Mouse (Mus musculus) WW6 (cell line): ENCODE measurements at regions not wholly inside any gene's neighbourhood (a gene's known extent, or its start where the extent isn't known, plus 50 kb on each side); places are given as distances from the start of the nearest gene placed in this dataset.

ENCODE experiments used
- DNase-seq: peaks from one replicate; pipeline ENCODE4 v3.0.0-alpha.2; 2013; ENCODE audit warnings: low read depth, low spot score

DNA sequence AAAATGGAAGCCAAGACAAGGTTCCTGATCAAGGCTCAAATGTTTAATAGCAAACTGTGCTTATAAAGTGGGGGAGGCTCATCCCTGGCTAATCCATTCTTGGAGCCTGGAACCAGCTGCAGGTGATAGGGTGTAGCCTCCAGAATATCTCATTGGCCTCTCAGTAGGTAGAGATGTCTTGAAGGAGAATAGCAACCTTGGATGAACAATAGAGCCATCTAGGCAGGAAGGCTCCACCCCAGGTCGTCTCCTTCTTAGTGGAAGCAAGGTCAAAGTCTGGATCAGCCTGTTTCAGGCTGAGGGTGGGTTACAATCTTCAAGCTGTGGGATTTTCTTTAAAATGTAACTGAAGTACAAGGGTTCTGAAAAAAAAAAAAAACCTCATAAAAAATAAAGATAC is 63.9 kb upstream of the Esp8 start:
- DNase-seq, result peak; percentile 26

DNA sequence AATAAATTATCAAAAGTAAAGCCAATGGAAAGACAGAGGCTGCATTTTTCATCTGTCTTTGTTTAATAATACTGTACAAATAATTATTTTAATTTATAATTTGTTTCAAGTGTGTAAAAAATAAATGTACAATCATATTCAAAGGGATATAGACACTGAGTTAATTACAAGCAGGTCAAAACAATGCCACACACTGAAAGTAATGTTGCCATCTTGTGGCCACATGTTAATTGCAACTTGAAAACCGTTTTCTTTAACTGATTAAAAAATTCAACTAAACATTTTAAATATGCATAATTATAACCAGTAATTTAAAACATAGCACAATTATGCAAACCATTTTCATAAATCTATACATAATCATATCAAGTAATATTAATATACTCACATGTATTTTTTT is 89.4 kb upstream of the Esp8 start:
- DNase-seq, result no peak

DNA sequence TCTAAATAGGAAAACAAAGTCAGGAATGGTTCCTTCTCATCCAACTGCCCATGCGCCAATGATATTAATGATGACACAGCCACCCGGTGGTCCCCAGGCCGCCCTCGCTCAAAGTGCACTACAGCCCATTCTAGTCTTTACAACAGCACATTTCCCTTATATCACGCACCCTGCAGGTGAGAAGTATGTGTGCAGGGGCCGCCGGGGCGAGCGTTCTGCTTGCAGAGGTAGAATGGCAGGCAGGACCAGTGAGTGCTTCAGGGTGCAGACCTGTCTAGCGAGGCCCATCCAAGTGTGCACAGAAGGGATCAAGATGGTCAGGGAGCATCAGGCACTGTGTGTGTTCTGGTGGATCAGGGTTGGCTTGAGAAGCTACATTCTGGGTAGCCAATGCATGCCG is 99.6 kb upstream of the Crisp1 start:
- peak; percentile 26 for DNase-seq

DNA sequence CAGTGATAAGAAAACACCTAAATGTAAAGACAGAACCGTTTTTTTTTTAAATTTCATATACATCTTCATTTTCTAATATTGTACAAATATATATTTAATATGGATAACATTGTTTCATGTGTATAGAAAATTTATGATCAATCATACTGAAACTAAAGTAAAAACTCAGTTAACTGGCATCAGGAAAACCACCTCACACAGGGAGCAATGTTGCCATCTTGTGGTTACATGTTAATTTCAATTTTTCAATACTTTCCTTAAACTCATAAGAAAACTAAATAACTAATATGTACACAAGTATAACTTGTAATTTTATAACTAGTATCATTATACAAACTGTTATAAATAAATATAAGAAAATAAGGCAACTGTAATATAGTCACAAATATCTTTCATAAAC is 65.6 kb upstream of the Crisp1 start:
- DNase-seq, result no peak

DNA sequence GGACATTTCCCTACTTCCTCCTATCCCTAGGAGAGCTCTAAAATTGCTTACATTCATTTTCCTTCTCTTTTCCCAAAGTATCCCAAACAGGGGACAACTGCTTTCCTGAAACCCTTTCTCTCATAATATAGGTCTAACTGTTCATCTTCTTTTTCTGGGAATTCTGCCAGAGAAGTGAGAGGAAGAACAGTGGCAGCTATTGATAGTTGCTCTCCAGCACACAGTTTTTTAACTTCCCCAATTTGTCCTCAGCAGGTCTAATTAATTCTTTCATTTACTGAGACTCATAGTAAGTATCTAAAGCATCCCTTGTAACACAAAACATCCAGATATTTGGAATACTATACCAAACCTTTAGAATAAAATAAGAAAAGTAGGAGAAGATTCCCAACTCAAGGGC is 53.7 kb upstream of the Crisp1 start:
- no peak for DNase-seq
